Mouse (Mus musculus) Patski (cell line): ENCODE results near the gene Fbxo7. TPM values are rescaled to one million over a fixed set of nuclear protein-coding genes. Genes with fewer than 3 reads are reported as not detected.
A peak's percentile ranks its signal among the peaks of the same experiment; 100 is the strongest.

Source experiments
- ATAC-seq: fragments of 100-300 bp; one replicate; pipeline ENCODE4 v1.8.0; 2021
- CTCF ChIA-PET: fragments of 350-600 bp; sonication (Branson Sonifier 250); formaldehyde crosslinking; loops from one replicate; lab custom pipeline; 2022; ENCODE audit warnings: inconsistent platforms; lab: Charles Lee
- POLR2A ChIA-PET: fragments of 350-600 bp; sonication (Branson Sonifier 250); formaldehyde crosslinking; loops from one replicate; lab custom pipeline; 2022; ENCODE audit warnings: antibody characterized with exemption, inconsistent platforms; lab: Charles Lee
- DNase-seq: peaks from one replicate; pipeline ENCODE4 v3.0.0-alpha.2; 2011; ENCODE audit warnings: low read depth, low spot score
- H3K27me3 ChIP-seq: fragments of 371-371 bp; one replicate; pipeline ENCODE4 v1.5.1; 2021
- CTCF ChIP-seq: fragments of 100-300 bp; IDR thresholded peaks from one replicate; pipeline ENCODE4 v1.5.1; 2021
- in situ Hi-C: fragments of 300-500 bp; cut with MboI; formaldehyde crosslinking; loops from 3 replicates; pipeline ENCODE4 v1.11.1; 2018; ENCODE audit warnings: low pct_unique_long_range_greater_than_20kb, mixed read lengths
- polyA plus RNA-seq: library from polyadenylated mRNA; unstranded; gene quantifications from one replicate; pipeline ENCODE4 v1.2.3, GENCODE M21; 2021

Gene Fbxo7
- polyA plus RNA-seq, 1 experiment from 2014 or later: 38.1 TPM

DNA sequence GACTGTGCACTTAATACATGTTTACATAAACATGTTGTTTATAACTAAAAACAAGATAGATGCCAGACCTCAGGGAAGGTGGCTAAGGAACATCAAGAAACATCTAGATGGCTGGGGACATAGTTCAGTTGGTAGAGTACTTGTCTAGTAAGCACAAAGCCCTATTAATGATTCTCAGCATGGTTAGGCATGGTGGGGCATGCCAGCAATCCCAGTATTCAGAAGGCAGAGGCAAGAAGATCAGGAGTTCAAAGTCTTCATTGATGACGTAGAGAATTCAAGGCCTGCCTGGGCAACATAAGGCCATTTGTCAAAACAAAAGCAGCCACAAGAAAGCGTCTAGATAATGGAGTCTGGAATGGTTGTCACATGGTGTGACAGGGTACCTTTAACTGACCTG is 35.9 kb downstream of the Fbxo7 start:
- ChIA-PET POLR2A (no interaction called here), CTCF (interaction anchor here (1.0 kb wide), 1 partner anchor 35 kb away, joined by 3 read pairs; no protein-coding TSS in a partner anchor)
- no peak for DNase-seq
- no peak for TF ChIP-seq CTCF
- no peaks in the 10 kb centered on the region for H3K27me3 ChIP-seq
- no peak for ATAC-seq
- in situ Hi-C loops: loop anchor here (5.0 kb wide), 1 partner anchor 85 kb away; no protein-coding TSS in a partner anchor

DNA sequence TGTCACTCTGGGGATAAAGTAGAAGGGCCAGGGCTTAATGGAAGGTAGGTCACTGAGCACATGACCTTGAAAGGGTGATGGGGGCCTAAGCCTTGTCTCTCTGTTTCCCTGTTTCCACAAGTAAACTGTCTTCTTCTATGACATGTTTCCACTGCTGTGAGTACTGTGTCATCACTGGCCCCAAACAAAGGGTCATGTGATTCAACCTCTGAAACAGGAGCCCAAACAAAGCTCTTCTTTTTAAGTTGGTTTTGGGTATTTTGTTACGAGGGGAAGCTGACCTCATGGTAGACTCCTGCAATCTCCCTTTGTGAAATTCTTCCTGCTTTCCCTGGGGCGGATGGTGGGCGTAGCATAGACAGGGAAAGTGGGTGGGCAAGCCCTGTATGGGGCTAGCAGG is 38.5 kb downstream of the Fbxo7 start:
- ATAC-seq (no peak), DNase-seq (no peak)
- TF ChIP-seq CTCF: no peak
- no peaks in the 10 kb centered on the region for H3K27me3 ChIP-seq
- CTCF ChIA-PET: interaction anchor here (1.0 to 1.4 kb wide), 4 partner anchors 28 to 403 kb away, joined by 3 to 4 read pairs (median 4); partner anchors contain the start of gene Fbxo7
- in situ Hi-C loops: no loop called here
- POLR2A ChIA-PET: no interaction called here

DNA sequence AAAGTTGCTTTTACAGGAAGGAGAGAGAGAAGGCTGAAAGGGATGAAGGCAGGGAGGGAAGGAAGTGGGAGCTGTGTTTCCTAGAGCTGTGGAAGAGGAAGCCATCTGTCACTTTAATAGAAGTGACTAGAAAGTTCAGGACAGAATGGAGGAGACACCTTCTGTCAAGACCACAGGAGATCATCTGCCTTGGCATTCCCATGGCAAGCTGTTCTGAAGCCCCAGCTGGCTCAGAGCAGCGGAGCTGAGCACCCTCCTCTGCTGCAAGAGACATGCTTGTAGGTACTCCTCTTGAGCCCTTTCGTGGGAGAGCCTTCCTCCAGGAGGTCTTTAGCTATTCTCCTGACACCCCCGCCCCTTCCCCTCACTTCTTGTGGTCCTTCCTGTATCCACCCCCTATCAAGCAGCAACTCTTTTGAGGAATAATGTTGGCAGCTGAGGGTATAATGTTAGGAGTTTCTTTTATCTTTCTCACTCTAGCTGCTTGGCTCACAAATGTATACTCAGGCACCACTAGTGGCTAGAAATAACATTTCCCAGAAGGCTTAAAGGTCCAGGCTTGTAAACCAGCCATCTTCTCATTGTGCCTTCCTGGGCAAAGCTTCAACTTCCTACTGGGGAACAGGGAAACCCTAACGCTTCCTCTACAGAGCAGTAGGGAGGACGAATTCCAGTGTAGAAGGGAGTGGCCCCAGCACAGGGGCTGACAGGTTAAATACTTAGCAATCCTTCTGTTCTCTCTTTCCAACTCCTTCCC is 40.7 kb downstream of the Fbxo7 start:
- DNase-seq (no peak), ATAC-seq (no peak)
- no peaks in the 10 kb centered on the region for H3K27me3 ChIP-seq
- ChIA-PET POLR2A (interaction anchor here (1.1 to 1.8 kb wide), 2 partner anchors 72 to 240 kb away, joined by 3 to 7 read pairs; no protein-coding TSS in a partner anchor), CTCF (interaction anchor here (1.1 to 1.2 kb wide), 2 partner anchors 9 to 436 kb away, joined by 3 read pairs; partner anchors contain the start of gene Syn3)
- in situ Hi-C loops: no loop called here
- TF ChIP-seq CTCF: no peak

DNA sequence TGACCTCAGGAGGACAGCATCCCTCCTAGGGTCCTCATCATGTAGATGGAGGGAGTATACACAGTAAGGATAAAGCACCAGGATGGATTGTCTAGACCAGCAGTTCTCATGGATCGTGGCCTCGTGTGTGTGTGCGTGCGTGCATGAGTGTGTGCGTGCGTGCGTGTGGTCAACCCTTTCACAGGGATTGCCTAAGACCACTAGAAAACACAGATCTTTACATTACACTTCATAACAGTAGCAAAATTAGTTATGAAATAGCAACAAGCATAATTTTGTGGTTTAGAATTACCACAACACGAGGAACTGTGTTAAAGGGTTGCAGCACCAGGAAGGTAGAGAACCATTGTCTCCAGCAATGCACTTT is 41.2 kb downstream of the Fbxo7 start:
- in situ Hi-C loops: no loop called here
- no peak for TF ChIP-seq CTCF
- no peak for ATAC-seq
- no peaks in the 10 kb centered on the region for H3K27me3 ChIP-seq
- no peak for DNase-seq
- CTCF ChIA-PET: interaction anchor here (0.7 to 2.3 kb wide), 6 partner anchors 10 to 436 kb away, joined by 3 to 13 read pairs (median 3); partner anchors contain the start of gene Syn3
- POLR2A ChIA-PET: interaction anchor here (1.1 to 1.8 kb wide), 2 partner anchors 73 to 239 kb away, joined by 3 to 7 read pairs; no protein-coding TSS in a partner anchor

DNA sequence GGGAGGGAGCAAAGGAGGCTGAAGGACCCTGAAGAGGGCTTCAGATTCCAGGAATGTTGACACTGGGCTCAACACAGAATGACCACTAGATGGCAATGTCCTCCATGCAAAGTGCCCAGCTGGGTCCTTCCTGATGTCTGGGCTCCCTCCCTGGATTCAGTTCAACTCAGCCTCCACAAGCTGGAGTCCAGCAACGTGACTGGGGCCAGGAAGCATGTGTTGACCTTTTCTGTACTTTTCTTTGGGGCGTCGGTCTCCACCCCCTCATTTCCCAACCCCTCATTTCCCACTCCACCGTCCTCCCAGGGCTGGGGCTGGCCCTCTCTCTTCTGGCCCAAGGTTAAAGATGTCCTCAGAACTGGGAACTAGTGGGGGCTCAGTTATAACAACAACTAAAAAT is 43.2 kb downstream of the Fbxo7 start:
- ATAC-seq (peak; percentile 72), DNase-seq (peak; percentile 41)
- ChIA-PET CTCF (interaction anchor here (1.0 to 2.3 kb wide), 17 partner anchors 9 to 434 kb away, joined by 3 to 15 read pairs (median 4); partner anchors contain the start of genes Fbxo7 and Syn3), POLR2A (interaction anchor here (0.6 to 2.5 kb wide), 3 partner anchors 110 to 236 kb away, joined by 7 to 9 read pairs (median 7); partner anchors contain the start of gene Timp3)
- in situ Hi-C loops: loop anchor here (5.0 kb wide), 1 partner anchor 387 kb away; no protein-coding TSS in a partner anchor
- TF ChIP-seq CTCF: peak; percentile 94
- no peaks in the 10 kb centered on the region for H3K27me3 ChIP-seq

DNA sequence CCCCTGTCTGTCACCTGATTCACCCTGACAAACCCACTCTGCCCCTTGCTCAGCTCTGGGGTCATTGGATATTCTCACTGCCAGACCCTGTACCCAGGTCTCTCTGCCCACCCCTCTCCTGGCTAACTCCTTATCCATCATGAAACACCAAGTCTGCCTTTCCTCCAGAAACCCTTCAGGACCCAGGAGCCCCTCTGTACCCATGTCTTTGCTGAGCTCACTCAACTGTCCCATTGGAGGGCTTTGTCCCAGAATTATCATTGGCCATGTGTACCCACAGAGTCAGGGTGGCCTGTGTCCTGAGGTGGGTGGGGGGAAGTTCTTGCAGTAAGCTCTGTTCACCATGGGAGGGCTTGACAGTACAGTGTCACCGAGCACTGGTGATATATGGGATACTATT is 43.9 kb downstream of the Fbxo7 start:
- DNase-seq: no peak
- POLR2A ChIA-PET: interaction anchor here (0.5 to 2.5 kb wide), 4 partner anchors 9 to 235 kb away, joined by 3 to 9 read pairs (median 6); partner anchors contain the start of gene Timp3
- no peak for ATAC-seq
- no peak for TF ChIP-seq CTCF
- CTCF ChIA-PET: interaction anchor here (1.1 to 2.2 kb wide), 11 partner anchors 9 to 433 kb away, joined by 3 to 15 read pairs (median 4); partner anchors contain the start of genes Fbxo7 and Syn3
- H3K27me3 ChIP-seq: no peaks in the 10 kb centered on the region
- in situ Hi-C loops: loop anchor here (5.0 kb wide), 1 partner anchor 387 kb away; no protein-coding TSS in a partner anchor

DNA sequence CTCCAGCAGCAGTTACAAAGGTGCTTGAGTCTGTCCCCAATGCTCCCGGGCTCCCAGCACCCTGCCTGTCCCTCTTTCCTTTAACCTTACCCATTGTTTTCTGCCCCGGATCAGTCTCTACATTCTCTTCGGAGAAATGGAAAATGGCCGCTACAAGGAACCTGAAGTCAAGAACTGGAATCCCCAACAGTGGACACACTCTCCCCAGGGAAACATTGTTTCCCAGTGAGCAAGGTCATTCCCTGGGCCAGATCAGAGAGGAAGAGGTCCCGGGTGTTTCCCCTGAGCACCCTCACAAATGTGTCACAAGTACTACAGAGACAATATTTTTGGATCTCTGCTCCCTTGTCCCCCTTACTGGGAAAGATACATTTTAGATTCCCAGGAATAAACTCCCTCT is 44.9 kb downstream of the Fbxo7 start:
- no peak for TF ChIP-seq CTCF
- CTCF ChIA-PET: interaction anchor here (1.7 to 1.8 kb wide), 2 partner anchors 224 to 229 kb away, joined by 4 to 15 read pairs; no protein-coding TSS in a partner anchor
- no peaks in the 10 kb centered on the region for H3K27me3 ChIP-seq
- ATAC-seq (no peak), DNase-seq (no peak)
- POLR2A ChIA-PET: interaction anchor here (1.7 to 2.3 kb wide), 2 partner anchors 8 to 229 kb away, joined by 3 to 9 read pairs; no protein-coding TSS in a partner anchor
- in situ Hi-C loops: loop anchor here (5.0 kb wide), 1 partner anchor 386 kb away; no protein-coding TSS in a partner anchor

DNA sequence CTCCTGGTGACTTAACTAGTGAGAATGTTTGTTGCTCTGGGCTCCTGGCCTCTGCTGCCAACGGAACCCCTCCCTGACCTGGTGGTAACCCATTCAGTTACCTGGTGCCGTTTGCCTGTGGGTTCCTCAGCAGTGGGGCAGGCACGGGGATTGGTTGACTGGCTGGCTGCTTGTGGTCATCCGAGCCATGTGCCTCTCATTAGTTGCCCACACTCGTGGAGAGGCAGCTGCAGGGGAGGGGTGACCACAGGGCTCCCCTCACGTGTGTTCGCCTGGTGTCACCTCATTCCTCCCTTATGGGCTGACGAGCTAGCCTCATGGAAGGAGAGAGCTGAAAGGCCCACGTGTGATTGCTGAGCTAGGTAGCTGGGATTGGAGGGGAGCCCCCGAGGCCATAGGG is 46.1 kb downstream of the Fbxo7 start:
- ChIA-PET POLR2A (interaction anchor here (0.8 to 1.2 kb wide), 2 partner anchors 14 to 233 kb away, joined by 3 to 5 read pairs; partner anchors contain the start of gene Timp3), CTCF (interaction anchor here (1.3 kb wide), 2 partner anchors 46 to 396 kb away, joined by 3 to 4 read pairs; partner anchors contain the start of gene Fbxo7)
- TF ChIP-seq CTCF: no peak
- DNase-seq: no peak
- ATAC-seq: no peak
- no peaks in the 10 kb centered on the region for H3K27me3 ChIP-seq
- in situ Hi-C loops: loop anchor here (5.0 kb wide), 1 partner anchor 384 kb away; no protein-coding TSS in a partner anchor

DNA sequence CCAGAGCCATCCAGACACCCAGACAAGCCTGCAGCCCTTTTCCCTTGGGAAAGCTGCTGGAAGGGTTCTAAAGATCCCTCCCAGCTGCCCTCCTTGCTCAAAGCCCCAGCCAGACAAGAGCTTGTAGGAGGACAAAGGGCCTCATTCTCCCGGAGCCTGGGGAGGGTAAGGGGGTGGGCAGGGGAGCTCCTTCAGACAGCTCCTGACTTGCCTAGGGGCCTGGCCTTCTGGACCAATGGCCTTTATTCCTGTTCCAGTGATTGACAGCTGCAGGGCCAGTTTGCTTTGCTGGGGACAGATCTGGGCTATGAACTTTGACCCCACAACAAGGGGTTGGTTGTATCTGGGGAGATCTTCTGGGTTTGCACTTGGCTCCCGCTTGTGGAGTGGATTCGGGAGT is 47.6 kb downstream of the Fbxo7 start:
- H3K27me3 ChIP-seq: no peaks in the 10 kb centered on the region
- ChIA-PET POLR2A (interaction anchor here (0.7 kb wide), 1 partner anchor 310 kb away, joined by 5 read pairs; no protein-coding TSS in a partner anchor), CTCF (interaction anchor here (1.0 to 1.2 kb wide), 3 partner anchors 13 to 226 kb away, joined by 3 to 4 read pairs (median 3); no protein-coding TSS in a partner anchor)
- ATAC-seq (no peak), DNase-seq (no peak)
- no peak for TF ChIP-seq CTCF
- in situ Hi-C loops: loop anchor here (5.0 kb wide), 1 partner anchor 383 kb away; no protein-coding TSS in a partner anchor

DNA sequence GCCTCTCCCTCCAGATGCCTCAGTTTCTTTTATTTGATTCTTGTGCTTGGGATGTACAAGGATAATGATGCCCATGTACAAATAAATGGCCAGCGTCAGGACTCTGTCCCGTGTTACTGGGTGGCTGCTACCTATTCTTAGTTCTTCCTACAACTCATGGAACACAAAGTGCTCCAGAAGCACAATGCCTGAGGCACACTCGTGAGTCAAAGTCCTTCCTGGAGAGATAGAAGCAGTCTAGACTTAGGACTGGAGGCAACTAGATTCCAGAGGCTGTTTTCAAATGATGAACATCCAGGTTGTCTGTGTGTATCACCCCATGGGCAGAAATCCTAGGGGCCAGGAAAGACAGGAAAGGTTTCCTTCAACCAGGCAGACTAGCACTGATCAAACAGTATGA is 49.0 kb downstream of the Fbxo7 start:
- DNase-seq (no peak), ATAC-seq (no peak)
- in situ Hi-C loops: loop anchor here (5.0 kb wide), 1 partner anchor 222 kb away; no protein-coding TSS in a partner anchor
- POLR2A ChIA-PET: no interaction called here
- no peaks in the 10 kb centered on the region for H3K27me3 ChIP-seq
- no peak for TF ChIP-seq CTCF
- CTCF ChIA-PET: no interaction called here
